Mouse (Mus musculus) left cerebral cortex, postnatal 4 days (tissue): ENCODE measurements around the gene Gm10337. TPM values are rescaled to one million over a fixed set of nuclear protein-coding genes. Genes with fewer than 3 reads are reported as not detected.

ENCODE experiments used
- DNase-seq: peaks from one replicate; pipeline ENCODE4 v3.0.0-alpha.2; 2022
- intact Hi-C: fragments of 180-260 bp; cut with DNase I; formaldehyde crosslinking; loops from one replicate; pipeline ENCODE4 v1.15.1; 2025
- total RNA-seq, 2 experiments: library from RNA; stranded (reverse); gene quantifications; 2 replicates each; pipeline ENCODE4 v1.2.3; 2021

Gm10337 gene
- total RNA-seq = not detected

DNA sequence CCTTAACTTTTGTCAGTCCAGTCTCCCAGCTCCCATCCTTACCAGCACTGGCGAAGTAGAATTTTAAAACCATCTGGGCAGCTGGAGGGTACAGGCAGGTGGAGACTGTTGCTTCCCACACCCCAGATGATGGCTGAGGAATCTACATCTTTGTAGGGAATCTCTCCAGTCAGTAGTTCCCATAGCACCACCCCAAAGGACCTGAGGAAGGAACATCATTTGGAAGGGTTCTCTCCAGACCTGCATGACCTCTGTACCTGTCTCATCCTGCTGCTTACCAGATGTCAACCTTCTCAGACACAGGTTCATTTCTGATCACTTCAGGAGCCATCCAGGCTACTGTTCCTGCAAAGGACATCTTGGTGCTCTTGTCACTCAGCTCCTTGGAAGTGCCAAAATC is at the start of gene Gm10337:
TSS of gene Gm10337 (plus strand) at position 276 of the 400 bp plus-strand sequence.
- DNase-seq = no peak
- intact Hi-C loops = no loop called here

DNA sequence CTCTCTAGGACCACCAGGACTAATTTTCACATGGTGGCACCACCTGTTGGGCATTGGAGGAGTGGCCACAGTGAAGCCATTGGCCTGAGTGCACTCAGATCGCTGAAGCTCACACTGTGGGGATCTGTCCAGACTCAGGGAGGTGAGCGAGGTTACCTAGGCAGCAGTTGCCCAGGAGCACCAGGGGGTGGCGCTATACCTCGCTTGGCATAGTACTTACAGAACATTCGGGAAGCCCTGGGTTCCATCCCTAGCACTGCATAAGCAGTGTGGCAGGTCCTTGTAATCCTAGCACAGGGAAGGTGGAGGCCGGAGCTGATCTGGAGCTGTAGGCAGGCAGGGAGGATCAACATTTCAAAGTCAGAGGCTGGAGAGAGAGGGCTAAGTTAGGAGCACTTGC is 47.5 kb upstream of the Gm10337 start:
- intact Hi-C loops = no loop called here
- DNase-seq = no peak

DNA sequence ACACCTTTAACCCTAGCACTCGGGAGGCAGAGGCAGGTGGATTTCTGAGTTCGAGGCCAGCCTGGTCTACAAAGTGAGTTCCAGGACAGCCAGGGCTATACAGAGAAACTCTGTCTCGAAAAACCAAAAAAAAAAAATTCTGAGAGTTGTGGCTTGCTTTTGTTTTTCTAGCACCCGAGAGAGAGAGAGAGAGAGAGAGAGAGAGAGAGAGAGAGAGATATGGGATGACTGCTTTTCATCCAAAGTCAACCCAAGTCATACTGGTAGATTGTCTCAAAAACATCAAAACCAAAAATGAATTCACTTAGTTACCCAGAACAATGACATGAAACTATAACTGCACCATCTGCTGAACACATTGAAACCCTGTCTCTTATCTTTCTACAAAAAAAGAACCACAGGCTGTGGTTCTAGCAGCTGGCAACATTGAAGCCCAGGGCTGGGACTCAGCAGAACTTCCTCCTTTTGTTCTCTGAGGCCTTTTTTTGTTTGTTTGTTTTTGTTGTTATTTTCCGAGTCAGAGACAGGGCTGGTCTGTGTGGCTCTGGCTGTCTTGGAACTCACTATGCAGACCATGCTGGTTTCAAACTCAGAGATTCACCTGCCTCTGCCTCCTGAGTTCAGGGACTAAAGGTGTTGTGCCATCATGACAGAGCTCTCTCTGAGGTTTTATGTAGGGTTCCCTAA is 45.3 kb upstream of the Gm10337 start:
- intact Hi-C loops = no loop called here
- no peak for DNase-seq

DNA sequence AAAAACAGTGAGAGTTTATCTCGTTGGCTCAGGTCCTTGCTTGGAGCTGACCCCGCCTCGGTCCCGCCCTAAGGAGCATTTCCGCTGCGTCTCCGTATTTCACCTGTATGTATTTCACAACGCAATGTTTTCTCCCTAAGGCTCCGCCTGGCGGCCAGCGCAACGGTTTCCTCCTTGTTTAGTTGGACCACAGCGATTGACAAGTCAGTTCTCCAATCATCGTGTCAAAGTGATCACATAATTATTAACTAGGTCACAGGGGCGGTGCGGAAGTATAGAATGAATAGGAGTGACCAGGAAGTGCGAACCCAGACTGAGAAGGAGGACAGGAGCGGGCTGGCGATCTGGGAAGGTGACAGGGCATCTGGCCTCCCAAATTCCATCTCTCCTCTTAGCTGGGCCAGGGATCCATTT is 44.6 kb upstream of the Gm10337 start, which contains the start of gene Prr13:
TSS of gene Prr13 (plus strand) at position 125 of the 414 bp plus-strand sequence.
- intact Hi-C loops = no loop called here
- DNase-seq = peak; percentile 93

DNA sequence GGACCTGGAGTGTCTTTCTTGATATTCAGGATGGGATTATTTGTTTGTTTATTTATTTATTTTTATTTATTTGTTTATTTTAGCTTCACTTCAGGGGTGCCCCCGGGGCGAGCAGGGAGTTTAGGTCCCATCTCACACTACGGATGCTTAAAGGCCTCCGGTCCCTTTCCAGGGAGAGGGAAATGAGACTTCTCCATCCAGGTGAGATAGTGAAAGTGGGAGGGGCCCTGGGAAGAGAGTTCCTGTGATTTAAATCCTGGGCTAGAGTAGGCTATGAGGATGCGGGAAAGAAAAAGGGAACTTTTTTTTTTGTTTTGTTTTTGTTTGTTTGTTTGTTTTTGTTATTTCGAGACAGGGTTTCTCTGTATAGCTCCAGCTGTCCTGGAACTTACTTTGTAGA is 44.1 kb upstream of the Gm10337 start:
- no peak for DNase-seq
- intact Hi-C loops = no loop called here

DNA sequence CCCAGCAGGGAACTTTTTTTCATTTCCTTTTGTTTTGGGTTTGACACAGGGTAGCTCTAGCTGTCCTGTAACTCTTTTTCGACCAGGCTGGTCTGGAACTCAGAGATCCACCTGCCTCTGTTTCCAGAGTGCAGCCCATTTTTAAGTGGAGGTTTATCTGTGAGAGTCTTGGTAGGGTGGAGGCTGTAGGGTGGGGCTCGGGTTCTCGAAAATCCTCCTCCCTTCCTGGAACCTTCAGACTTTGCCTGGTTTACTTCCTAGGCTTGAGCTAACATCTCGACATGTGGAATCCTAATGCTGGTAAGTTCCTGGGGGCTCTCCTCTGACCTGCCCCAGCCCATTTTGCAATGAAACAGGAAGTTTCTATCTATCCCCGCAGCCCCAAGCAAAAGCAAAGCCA is 43.7 kb upstream of the Gm10337 start:
- DNase-seq = no peak
- intact Hi-C loops = no loop called here

DNA sequence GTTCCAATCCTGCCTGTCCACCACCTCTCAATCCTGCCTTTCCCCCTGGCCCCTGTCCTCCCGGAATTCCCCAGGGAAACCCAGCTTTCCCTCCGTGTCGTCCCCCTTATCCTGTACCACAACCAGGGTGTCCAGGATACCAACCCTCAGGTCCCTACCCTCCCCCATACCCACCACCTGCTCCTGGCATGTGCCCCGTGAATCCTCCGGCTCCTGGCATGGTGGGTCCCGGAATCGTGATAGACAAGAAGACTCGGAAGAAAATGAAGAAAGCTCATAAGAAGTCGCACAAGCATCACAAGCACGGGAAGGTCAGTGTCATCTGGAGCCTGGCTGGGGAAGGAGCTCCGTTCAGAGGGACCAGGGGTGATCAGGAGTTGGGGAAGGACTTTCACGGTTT is 43.1 kb upstream of the Gm10337 start:
- intact Hi-C loops = no loop called here
- no peak for DNase-seq

DNA sequence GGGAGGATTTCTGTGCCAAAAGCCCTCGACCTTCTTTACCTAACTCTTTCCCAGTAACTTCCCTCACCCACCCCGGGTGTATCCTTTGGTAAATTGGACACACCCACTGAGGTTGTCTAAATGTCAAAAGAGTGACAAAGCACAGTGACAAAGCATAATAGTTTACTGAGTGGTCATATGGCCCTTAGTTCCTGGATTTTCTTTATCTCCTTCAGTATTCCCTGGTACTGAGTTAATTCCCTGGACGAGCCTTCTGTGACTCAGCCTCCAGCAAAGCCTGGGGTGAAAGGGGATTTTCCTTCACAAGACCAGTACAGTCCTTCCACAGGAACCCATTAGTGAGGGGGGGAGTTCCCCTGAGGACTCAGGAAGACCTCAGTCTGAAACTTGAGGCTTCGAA is 42.6 kb upstream of the Gm10337 start:
- intact Hi-C loops = no loop called here
- no peak for DNase-seq

DNA sequence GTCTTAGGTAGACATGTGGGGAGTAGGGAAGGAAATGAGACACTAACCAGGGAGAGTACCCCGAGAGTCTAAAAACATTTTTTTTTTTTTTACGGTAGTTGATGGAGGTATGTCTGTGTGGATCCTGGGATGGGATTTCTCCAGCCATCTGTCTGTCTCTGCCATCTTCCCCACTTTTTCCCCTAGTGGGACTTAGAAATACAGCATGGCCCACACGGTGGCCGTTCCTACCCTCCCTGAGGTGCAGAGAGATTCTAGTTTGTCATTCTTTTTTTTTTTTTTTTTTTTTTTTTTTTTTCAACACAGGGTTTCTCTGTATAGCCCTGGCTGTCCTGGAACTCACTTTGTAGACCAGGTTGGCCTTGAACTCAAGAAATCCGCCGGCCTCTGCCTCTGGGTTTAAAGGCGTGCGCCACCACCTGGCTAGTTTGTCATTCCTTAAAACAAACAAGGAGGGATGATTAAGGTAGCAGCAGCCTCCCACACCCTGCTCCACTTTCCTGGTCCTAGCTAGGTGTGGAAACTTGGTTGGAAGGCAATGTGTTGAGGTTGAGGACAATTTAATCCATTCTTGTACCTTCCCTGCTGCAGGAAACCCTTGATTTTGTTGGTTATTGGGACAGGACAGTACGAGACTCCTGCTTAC is 42.0 kb upstream of the Gm10337 start:
- intact Hi-C loops = no loop called here
- no peak for DNase-seq

DNA sequence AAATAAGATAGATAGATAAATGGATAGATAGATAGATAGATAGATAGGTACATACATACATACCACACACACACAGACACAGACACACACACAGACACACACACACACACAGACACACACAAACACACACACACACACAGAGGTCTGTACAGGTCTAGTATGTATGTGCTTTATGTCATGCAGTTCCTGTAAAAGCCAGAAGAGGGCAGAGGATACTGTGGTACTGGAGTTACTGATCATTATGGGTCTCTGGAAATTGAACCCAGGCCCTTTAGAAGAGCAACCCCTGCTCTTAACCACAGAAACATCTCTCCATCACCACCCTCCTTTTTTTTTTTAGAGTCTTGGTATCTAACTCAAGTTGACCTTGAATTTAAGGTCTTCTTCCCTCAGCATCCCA is 39.9 kb upstream of the Gm10337 start:
- no peak for DNase-seq
- intact Hi-C loops = no loop called here

DNA sequence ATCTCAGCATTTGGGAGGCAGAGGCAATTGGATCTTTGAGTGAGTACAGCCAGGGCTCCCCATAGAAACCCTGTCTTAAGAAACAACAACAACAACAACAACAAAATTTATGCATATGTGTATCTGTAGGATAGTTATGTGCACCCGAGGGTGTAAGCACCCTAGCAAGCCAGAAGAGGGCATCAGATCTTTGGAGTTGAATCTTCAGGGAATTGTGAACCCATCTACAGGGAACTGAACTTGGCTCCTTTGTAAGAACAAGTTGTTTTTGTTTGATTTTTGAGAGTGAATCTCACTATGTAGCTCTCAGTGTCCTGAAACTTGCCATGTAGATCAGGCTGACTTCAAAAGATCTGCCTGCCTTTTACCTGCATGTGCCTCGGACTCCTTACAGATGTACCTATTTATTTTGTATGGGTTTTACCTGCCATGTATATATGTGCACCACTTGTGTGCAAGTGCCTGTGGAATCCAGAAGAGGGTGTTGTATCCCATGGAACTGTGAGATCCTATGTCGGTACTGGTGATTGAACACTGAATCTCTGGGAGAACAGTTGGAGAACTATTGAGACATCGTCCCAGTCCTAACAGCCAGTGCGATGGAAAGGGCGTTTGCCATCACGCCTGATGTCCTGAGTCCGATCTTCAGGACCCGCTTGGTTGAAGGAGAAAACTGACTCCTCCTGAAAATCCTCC is 34.7 kb upstream of the Gm10337 start:
- intact Hi-C loops = no loop called here

DNA sequence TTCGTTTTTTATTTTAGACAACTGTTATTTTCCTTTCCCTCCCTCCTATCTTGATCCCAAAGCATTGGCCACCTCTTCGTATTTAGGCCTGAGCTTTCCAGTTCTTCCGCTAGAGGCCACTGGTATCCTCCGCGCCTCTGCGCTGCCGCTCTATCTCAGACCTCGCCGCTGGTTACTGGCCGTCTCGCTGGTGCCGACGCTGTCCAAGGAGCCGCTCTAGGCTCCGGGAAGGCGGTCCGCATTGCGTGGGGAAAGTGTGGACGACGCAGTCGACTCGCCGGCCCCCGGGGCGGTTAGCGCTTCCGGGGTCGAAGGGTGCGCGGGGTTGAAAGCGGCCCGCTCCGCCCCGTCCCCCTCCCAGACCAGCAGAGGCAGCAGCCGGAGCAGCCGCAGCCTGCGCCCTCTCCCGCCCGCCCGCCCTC is 33.3 kb upstream of the Gm10337 start, which contains the start of gene Pcbp2:
TSS of gene Pcbp2 (plus strand) at position 357 of the 422 bp plus-strand sequence.
- intact Hi-C loops = no loop called here
- DNase-seq = peak; percentile 98

More for the DNA sequence above, 34.7 kb upstream of the Gm10337 start:
- DNase-seq = no peak

DNA sequence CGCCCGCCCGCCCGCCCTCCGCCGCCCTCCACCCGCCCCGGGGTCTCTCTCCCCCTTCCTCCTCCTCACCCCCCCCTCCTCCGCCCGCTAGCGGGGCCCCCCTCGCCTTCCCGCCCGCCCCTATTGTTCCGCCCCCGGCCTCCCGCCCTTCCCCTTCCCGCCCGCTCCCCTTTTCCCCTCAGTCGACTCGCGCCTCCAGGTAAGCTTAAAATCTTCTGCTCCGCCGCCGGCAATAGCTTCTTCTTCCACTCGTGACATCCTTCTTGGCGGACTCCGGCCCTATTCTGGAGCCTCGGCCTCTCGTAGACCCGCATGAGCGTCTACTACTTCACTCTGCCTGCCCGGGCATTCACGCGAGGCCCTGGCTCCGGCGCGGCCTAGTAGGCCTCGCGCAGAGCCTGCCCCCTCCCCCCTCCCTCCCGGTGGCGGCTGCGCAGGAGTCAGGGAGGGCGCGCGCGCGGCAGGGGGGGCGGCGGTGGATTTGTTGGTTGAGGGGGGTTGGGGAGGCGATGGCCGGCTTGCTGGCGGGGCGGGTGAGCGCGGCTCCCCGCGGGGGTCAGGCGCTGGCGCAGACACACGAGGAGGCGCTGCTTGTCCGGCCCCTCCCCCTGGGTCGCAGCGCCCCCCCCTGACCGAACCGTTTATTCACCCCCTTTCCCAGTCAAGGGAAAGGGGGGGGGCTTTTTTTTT is 32.8 kb upstream of the Gm10337 start:
- DNase-seq = peak; percentile 93
- intact Hi-C loops = no loop called here

DNA sequence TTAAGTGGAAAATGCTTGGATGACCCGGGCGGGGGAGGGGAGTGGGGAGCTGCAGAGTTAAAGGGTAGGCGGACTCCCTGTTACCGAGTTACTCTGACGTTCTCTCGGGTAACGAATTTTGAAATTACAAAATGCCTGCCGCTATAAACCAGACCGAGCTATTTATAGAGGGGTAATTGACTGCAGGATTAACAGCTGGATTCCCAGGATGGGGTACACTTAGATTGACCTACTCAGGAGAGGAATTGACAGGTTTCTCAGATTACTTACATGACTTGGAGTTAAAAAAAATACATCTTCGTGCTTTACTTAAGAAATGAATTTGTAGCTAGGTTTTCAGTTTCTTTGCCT is 32.3 kb upstream of the Gm10337 start:
- DNase-seq = no peak
- intact Hi-C loops = no loop called here

DNA sequence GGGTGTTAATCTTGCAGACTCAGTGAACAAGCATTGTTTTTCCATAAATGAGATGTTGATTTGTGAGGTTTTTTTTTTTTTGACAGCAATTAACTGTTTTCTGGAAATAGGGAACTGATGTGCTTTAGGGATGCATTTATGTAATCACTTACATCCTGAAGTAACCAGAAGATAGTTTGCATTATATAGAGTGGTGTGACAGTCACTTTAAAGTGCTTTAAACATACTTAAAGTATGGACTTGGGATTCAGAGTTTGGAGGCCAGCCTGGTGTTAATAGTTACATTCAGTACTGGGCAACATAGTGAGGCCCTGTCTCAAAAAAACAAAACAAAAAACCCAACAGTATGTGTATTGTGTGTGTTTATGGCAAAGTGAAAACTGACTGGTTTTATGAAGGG is 31.8 kb upstream of the Gm10337 start:
- DNase-seq = no peak
- intact Hi-C loops = no loop called here

DNA sequence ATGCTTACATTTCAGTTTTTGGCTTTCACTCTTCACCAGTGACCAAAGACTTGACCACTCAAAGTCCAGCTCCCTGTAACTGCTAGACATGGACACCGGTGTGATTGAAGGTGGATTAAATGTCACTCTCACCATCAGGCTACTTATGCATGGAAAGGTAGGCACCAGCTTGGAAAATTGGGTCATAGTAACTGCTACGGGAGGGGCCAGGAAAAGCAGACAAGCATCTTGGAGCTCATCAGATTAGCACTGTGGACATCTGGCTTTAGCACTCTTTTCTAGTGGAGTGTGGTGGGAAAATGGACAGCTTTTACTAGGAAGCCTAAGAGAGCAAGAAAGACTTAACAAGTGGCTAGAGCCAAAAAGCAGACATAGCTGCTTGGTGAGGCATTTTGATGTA is 30.3 kb upstream of the Gm10337 start:
- DNase-seq = no peak
- intact Hi-C loops = no loop called here

DNA sequence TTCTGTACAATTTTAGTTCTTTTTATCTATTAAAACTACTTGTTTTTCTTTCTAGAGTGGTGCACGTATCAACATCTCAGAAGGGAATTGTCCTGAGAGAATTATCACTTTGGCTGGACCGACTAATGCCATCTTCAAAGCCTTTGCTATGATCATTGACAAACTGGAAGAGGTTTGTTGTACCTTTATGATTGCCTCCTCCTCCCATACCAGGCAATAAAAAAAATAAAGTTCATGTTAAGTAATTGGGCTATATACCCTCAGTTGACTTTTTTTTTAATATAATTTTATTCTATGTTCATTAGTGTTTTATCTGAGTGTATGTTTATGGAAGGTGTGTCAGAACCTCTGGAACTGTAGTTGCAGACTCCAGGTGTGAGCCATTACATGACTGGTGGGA is 29.0 kb upstream of the Gm10337 start:
- DNase-seq = no peak
- intact Hi-C loops = no loop called here

DNA sequence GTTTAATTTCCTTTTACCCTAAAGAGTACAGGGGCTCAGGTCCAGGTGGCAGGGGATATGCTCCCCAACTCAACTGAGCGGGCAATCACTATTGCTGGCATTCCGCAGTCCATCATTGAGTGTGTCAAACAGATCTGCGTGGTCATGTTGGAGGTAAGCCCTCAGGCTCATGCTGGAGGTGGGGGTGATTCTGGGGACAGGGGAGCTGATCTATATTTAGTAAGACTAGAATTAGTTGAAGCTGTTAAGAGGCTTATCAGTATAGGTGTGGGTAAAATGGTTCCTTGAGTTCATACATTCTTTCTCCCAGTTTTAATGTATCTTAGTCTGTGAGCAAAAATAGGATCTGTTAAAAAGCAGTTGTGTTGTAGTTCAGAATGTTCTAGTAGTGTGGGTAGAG is 20.4 kb upstream of the Gm10337 start:
- no peak for DNase-seq
- intact Hi-C loops = no loop called here

DNA sequence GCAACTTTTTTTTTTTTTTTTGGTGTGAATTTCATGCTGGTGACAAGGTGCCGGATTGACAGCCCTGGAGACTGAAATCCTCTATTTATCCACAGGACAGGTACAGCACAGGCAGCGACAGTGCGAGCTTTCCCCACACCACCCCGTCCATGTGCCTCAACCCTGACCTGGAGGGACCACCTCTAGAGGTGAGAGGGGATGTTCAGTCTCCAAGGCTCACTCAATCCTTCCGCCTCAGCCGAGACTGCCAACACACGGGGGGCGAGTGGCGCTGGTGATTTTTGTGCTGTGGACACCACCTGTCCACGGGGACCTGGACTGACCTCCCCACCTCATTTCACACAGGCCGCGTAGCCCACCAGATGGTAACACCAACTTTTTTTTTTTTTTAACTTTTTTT is 17.7 kb upstream of the Gm10337 start:
- DNase-seq = no peak
- intact Hi-C loops = no loop called here

DNA sequence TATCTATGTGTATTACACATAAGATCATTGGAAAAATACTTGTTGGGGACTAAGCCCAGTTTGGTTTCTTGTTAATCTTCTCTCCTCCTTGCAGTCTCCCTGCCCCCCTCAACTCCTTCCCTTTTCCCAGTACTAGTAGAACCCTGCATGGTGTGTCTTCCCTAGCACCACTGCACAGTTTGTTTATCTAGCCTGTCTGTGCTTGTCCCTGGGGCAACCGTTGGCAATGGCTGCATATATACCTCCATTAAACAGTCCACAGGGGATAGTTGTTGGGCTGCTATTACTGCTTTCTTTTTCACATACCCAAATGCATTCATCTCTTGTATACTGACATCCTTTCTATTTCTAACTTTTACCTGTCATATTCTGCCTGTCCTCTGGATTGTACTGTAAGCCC is 15.9 kb upstream of the Gm10337 start:
- no peak for DNase-seq
- intact Hi-C loops = no loop called here

DNA sequence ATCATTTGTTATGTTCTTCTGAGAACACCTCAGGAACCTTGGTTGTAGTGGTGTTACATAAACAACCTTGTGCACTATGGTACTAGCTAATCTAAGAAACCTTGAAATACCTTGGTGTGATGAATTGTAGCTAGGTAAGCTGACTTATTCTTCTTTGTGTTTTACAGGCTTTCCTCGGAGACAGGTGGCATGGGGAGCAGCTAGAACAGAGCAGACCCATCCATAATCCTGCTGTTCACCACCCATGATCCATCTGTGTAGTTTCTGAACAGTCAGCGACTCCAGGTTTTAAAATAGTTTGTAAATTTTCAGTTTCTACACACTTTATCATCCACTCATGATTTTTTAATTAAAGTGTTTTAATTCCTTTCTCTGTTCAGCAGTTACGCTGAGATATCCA is 5.2 kb upstream of the Gm10337 start:
- intact Hi-C loops = no loop called here

More for the DNA sequence above, 5.2 kb upstream of the Gm10337 start:
- no peak for DNase-seq
